Mouse (Mus musculus): ENCODE measurements around the gene Dnajc24. TPM values are rescaled to one million over a fixed set of nuclear protein-coding genes. Genes with fewer than 3 reads are reported as not detected.

The Dnajc24 gene
- 34.2 and 37.0 TPM in 2 replicates for polyA plus RNA-seq (2015; fragmentation: Nextera tagmentation; extraction: Ambion mirVana)

- Histone ChIP-seq H3K9me3 (no peaks in the 10 kb centered on the region), H3K4me2 (peak within 1 kb of the TSS; percentile 59), H3K36me3 (no peaks in the 10 kb centered on the region), H3K27ac (peak within 1 kb of the TSS; percentile 85), H3K27me3 (replicated peaks) (no peaks in the 10 kb centered on the region), H3K4me1 (no peaks in the 10 kb centered on the region), H3K9ac (peak within 1 kb of the TSS; percentile 65), H3K4me3 (replicated peaks) (peak within 1 kb of the TSS; percentile 93)
- peak; percentile 98 for ATAC-seq (ENCODE audit: insufficient read depth, low FRiP score, low read depth)
- 2% methylated on average over 44 of the region's 44 CpGs for WGBS
Observed at GRCm38 (mm10) chr2:106002835-106003739, at the start of gene Dnajc24. Dnajc24 (minus strand) TSS chr2:106003549.

DNA sequence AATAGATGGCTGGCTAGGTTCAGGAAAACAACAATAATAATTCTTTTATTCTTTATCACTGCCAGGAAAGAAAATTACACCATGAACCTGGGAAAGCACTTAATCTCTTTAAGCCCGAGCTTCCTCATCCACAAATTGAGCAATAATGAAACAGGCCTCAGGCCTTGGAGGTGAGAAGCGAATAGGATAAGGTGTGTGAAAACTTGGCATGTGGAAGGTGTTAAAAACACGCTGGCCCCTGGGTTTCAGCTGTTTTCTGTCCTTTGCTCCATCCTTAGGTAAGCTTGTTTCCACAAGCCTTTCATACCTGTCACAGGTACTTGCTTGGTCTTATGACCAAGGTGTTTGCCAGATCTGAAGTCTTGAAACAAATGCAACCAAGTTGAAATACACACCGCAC is 43.3 kb upstream of the Dnajc24 start:
- no peak overlapping the region for H3K27ac ChIP-seq
- H3K27me3 ChIP-seq (replicated peaks) = no peaks in the 10 kb centered on the region
- WGBS = 75% methylated on average over 4 of the region's 4 CpGs
- H3K9ac ChIP-seq = no peak overlapping the region
- no peak overlapping the region for H3K4me2 ChIP-seq
- H3K4me3 ChIP-seq (replicated peaks) = no peak overlapping the region
- H3K36me3 ChIP-seq = no peaks in the 10 kb centered on the region
- no peaks in the 10 kb centered on the region for H3K4me1 ChIP-seq
- ATAC-seq (ENCODE audit: insufficient read depth, low FRiP score, low read depth) = no peak
- no peaks in the 10 kb centered on the region for H3K9me3 ChIP-seq

- 74% methylated on average over 7 of the region's 7 CpGs for WGBS
- Histone ChIP-seq H3K27ac (no peak overlapping the region), H3K27me3 (replicated peaks) (no peaks in the 10 kb centered on the region)
Observed at GRCm38 (mm10) chr2:106042495-106042894, 39.1 kb upstream of the Dnajc24 start.

GRCm38 (mm10) chr2:106041961-106042360 is 38.6 kb upstream of the Dnajc24 start:
- Histone ChIP-seq H3K4me1 (no peaks in the 10 kb centered on the region), H3K27me3 (replicated peaks) (no peaks in the 10 kb centered on the region), H3K4me2 (no peak overlapping the region), H3K9me3 (no peaks in the 10 kb centered on the region), H3K36me3 (no peaks in the 10 kb centered on the region), H3K27ac (no peak overlapping the region), H3K9ac (no peak overlapping the region), H3K4me3 (replicated peaks) (no peak overlapping the region)
- ATAC-seq (ENCODE audit: insufficient read depth, low FRiP score, low read depth) = no peak
- WGBS = 86% methylated on average over 5 of the region's 5 CpGs

More at GRCm38 (mm10) chr2:106042495-106042894, 39.1 kb upstream of the Dnajc24 start:
- Histone ChIP-seq H3K36me3 (no peaks in the 10 kb centered on the region), H3K4me1 (no peaks in the 10 kb centered on the region), H3K4me2 (no peak overlapping the region), H3K4me3 (replicated peaks) (no peak overlapping the region), H3K9ac (no peak overlapping the region), H3K9me3 (no peaks in the 10 kb centered on the region)
- ATAC-seq (ENCODE audit: insufficient read depth, low FRiP score, low read depth) = no peak

- no peaks in the 10 kb centered on the region for H3K27me3 ChIP-seq (replicated peaks)
- H3K9me3 ChIP-seq = no peaks in the 10 kb centered on the region
- H3K4me3 ChIP-seq (replicated peaks) = no peak overlapping the region
- ATAC-seq (ENCODE audit: insufficient read depth, low FRiP score, low read depth) = no peak
- H3K9ac ChIP-seq = no peak overlapping the region
- no peak overlapping the region for H3K27ac ChIP-seq
- no peaks in the 10 kb centered on the region for H3K36me3 ChIP-seq
- 75% methylated on average over 4 of the region's 4 CpGs for WGBS
- no peak overlapping the region for H3K4me2 ChIP-seq
- H3K4me1 ChIP-seq = no peaks in the 10 kb centered on the region
Observed at GRCm38 (mm10) chr2:106038286-106038685, 34.9 kb upstream of the Dnajc24 start.

DNA sequence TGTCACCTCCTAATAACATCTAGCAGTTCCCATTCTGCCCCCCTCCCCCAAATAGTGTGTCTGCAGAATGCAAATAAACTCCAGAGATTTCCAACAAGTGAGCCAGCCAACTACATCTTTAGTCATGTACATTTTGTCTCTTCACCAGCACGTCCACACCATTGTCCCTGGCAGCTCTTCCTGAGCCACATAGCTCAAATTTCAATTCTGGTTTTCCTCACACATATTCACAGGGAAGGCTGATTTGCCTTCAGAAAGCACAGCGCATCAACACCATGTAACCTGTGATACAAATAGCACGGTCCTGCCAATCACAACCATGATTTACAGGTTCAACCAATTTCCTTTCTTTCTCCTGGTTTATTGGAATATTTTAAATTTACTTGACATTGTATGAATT is 21.5 kb upstream of the Dnajc24 start:
- Histone ChIP-seq H3K27ac (no peak overlapping the region), H3K9me3 (no peaks in the 10 kb centered on the region), H3K27me3 (replicated peaks) (no peaks in the 10 kb centered on the region), H3K4me1 (no peaks in the 10 kb centered on the region), H3K4me3 (replicated peaks) (no peak overlapping the region), H3K4me2 (no peak overlapping the region), H3K9ac (no peak overlapping the region), H3K36me3 (no peaks in the 10 kb centered on the region)
- ATAC-seq (ENCODE audit: insufficient read depth, low FRiP score, low read depth) = no peak
- 72% methylated on average over 3 of the region's 3 CpGs for WGBS

DNA sequence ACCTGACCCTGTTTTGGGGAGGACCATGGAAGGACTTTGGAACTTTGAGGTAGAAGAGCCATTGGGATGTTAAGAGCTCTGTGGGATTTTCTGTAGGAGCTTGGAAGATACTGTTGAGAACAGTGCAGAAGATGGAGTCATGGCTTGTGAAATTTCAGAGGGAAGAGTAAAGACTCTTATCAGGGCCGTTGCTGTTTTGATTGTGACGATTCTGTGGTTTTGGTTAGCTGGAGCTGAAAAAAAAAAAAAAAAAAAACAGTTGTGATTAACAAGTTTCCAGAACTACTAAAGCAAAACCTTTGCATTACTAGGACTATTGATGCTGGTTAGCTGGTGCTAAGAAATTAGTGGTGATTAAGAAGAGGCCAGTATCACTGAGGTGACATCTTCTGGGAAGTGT is 5.1 kb upstream of the Dnajc24 start:
- Histone ChIP-seq H3K9ac (no peak overlapping the region), H3K4me1 (no peaks in the 10 kb centered on the region), H3K36me3 (no peaks in the 10 kb centered on the region), H3K27me3 (replicated peaks) (no peaks in the 10 kb centered on the region), H3K9me3 (no peaks in the 10 kb centered on the region), H3K4me2 (no peak overlapping the region), H3K4me3 (replicated peaks) (no peak overlapping the region), H3K27ac (no peak overlapping the region)
- ATAC-seq (ENCODE audit: insufficient read depth, low FRiP score, low read depth) = no peak
- WGBS = 53% methylated on average over 2 of the region's 2 CpGs

GRCm38 (mm10) chr2:105987999-105988398 is 15.3 kb downstream of the Dnajc24 start:
- Histone ChIP-seq H3K4me2 (no peak overlapping the region), H3K36me3 (no peaks in the 10 kb centered on the region), H3K9me3 (no peaks in the 10 kb centered on the region), H3K4me3 (replicated peaks) (no peak overlapping the region), H3K9ac (no peak overlapping the region), H3K27me3 (replicated peaks) (no peaks in the 10 kb centered on the region), H3K27ac (no peak overlapping the region), H3K4me1 (no peaks in the 10 kb centered on the region)
- no peak for ATAC-seq (ENCODE audit: insufficient read depth, low FRiP score, low read depth)
- WGBS = 33% methylated on average over 2 of the region's 2 CpGs

GRCm38 (mm10) chr2:105987131-105987530 is 16.2 kb downstream of the Dnajc24 start:
- 50% methylated on average over 1 of the region's 1 CpGs for WGBS
- H3K4me3 ChIP-seq (replicated peaks) = no peak overlapping the region
- H3K9ac ChIP-seq = no peak overlapping the region
- no peaks in the 10 kb centered on the region for H3K27me3 ChIP-seq (replicated peaks)
- no peaks in the 10 kb centered on the region for H3K4me1 ChIP-seq
- H3K36me3 ChIP-seq = no peaks in the 10 kb centered on the region
- no peak overlapping the region for H3K4me2 ChIP-seq
- ATAC-seq (ENCODE audit: insufficient read depth, low FRiP score, low read depth) = no peak
- no peaks in the 10 kb centered on the region for H3K9me3 ChIP-seq
- no peak overlapping the region for H3K27ac ChIP-seq

DNA sequence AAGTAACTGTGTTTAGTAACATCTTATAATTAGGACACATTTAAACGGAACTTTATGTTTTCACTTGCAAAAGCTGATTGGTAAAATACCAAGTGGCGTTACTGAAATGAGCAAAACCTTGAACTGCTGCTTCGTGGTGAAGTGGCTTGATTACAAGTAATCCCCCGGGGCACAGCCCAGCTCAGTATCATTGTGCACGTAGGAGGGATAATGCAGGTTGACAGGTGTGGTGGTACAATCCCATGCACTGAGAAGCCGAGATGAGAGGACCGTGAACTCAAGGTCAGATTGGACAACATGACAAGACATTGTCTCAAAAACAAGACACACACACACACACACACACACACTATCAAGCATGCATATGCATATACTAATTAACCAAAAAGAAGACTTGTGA is 18.1 kb downstream of the Dnajc24 start:
- H3K9me3 ChIP-seq = no peaks in the 10 kb centered on the region
- WGBS = 86% methylated on average over 7 of the region's 7 CpGs
- no peak for ATAC-seq (ENCODE audit: insufficient read depth, low FRiP score, low read depth)
- no peaks in the 10 kb centered on the region for H3K36me3 ChIP-seq
- no peak overlapping the region for H3K4me2 ChIP-seq
- no peak overlapping the region for H3K4me3 ChIP-seq (replicated peaks)
- H3K9ac ChIP-seq = no peak overlapping the region
- no peak overlapping the region for H3K27ac ChIP-seq
- H3K27me3 ChIP-seq (replicated peaks) = no peaks in the 10 kb centered on the region
- H3K4me1 ChIP-seq = no peaks in the 10 kb centered on the region

- Histone ChIP-seq H3K9ac (no peak overlapping the region), H3K27me3 (replicated peaks) (no peaks in the 10 kb centered on the region), H3K9me3 (no peaks in the 10 kb centered on the region), H3K36me3 (no peaks in the 10 kb centered on the region), H3K4me2 (no peak overlapping the region), H3K4me3 (replicated peaks) (no peak overlapping the region), H3K27ac (no peak overlapping the region), H3K4me1 (no peaks in the 10 kb centered on the region)
- no peak for ATAC-seq (ENCODE audit: insufficient read depth, low FRiP score, low read depth)
- WGBS = 98% methylated on average over 2 of the region's 2 CpGs
Observed at GRCm38 (mm10) chr2:105978065-105978464, 25.3 kb downstream of the Dnajc24 start.

- no peak for ATAC-seq (ENCODE audit: insufficient read depth, low FRiP score, low read depth)
- peaks cover 4% of the 10 kb centered on the region; the same call in 1 of the 2 replicates for H3K36me3 ChIP-seq
- no peak overlapping the region for H3K4me3 ChIP-seq (replicated peaks)
- H3K27me3 ChIP-seq (replicated peaks) = no peaks in the 10 kb centered on the region
- H3K9ac ChIP-seq = no peak overlapping the region
- H3K4me1 ChIP-seq = no peaks in the 10 kb centered on the region
- 37% methylated on average over 2 of the region's 2 CpGs for WGBS
- H3K9me3 ChIP-seq = no peaks in the 10 kb centered on the region
- H3K27ac ChIP-seq = no peak overlapping the region
- no peak overlapping the region for H3K4me2 ChIP-seq
Observed at GRCm38 (mm10) chr2:105973941-105974340, 29.4 kb downstream of the Dnajc24 start.

All from stomach, embryonic 15.5 days (tissue).